Mouse (Mus musculus): ENCODE measurements around the gene Ctla4. TPM values are rescaled to one million over a fixed set of nuclear protein-coding genes. Genes with fewer than 3 reads are reported as not detected.

The Ctla4 gene
- polyA plus RNA-seq, 1 experiment from 2014 or later, result not detected

GRCm38 (mm10) chr1:60935968-60936581 lies 49.3 kb downstream of the Ctla4 start:
- Histone ChIP-seq H3K27me3 (ENCODE audit: control insufficient read depth, insufficient read depth, low read depth, low read length) (no peaks in the 10 kb centered on the region), H3K9me3 (replicated peaks; ENCODE audit: control insufficient read depth, low read length, poor library complexity, severe bottlenecking) (no peaks in the 10 kb centered on the region), H3K4me3 (ENCODE audit: low read depth, low read length) (no peak overlapping the region), H3K9ac (ENCODE audit: low read depth, low read length) (no peak overlapping the region; the same call in 1 of the 2 replicates), H3K4me1 (ENCODE audit: control insufficient read depth, insufficient read depth, low read length) (0 out of 2 replicates have a peak, but pooled peaks cover 4% of the 10 kb centered on the region), H3K36me3 (ENCODE audit: control insufficient read depth, insufficient read depth, low read length) (no peaks in the 10 kb centered on the region), H3K27ac (ENCODE audit: low read length) (peak overlapping the region; percentile 62), H3K4me2 (ENCODE audit: low read length) (peak overlapping the region; percentile 37)
- 37% methylated on average over 8 of the region's 8 CpGs for WGBS
- peak; percentile 92 for ATAC-seq

GRCm38 (mm10) chr1:60936963-60937711 lies 50.3 kb downstream of the Ctla4 start:
- Histone ChIP-seq H3K4me1 (ENCODE audit: control insufficient read depth, insufficient read depth, low read length) (0 out of 2 replicates have a peak, but pooled peaks cover 4% of the 10 kb centered on the region), H3K36me3 (ENCODE audit: control insufficient read depth, insufficient read depth, low read length) (no peaks in the 10 kb centered on the region), H3K27ac (ENCODE audit: low read length) (no peak overlapping the region), H3K9ac (ENCODE audit: low read depth, low read length) (no peak overlapping the region), H3K9me3 (replicated peaks; ENCODE audit: control insufficient read depth, low read length, poor library complexity, severe bottlenecking) (no peaks in the 10 kb centered on the region), H3K27me3 (ENCODE audit: control insufficient read depth, insufficient read depth, low read depth, low read length) (no peaks in the 10 kb centered on the region), H3K4me2 (ENCODE audit: low read length) (no peak overlapping the region), H3K4me3 (ENCODE audit: low read depth, low read length) (no peak overlapping the region)
- WGBS, result 80% methylated on average over 6 of the region's 6 CpGs
- no peak for ATAC-seq

DNA sequence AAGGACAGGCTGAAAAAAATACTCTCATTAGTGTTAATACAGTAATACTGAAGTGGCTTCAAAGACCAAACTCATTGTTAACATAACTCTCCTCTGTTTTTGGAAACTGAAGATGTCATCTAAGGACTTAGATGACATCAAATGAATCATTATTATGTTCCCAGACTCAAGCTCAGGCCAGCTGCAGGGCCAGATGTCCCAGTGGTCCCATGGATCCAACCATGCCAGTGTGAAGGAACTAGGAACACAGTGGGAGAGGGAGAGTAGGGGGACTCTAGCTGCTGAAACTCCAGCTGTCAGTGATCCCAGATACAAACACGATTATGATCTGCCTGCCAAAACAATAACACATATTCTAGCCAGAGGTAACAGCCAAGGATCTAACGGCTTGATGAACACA lies 51.5 kb downstream of the Ctla4 start:
- Histone ChIP-seq H3K4me2 (ENCODE audit: low read length) (no peak overlapping the region), H3K36me3 (ENCODE audit: control insufficient read depth, insufficient read depth, low read length) (no peaks in the 10 kb centered on the region), H3K4me3 (ENCODE audit: low read depth, low read length) (no peak overlapping the region), H3K4me1 (ENCODE audit: control insufficient read depth, insufficient read depth, low read length) (0 out of 2 replicates have a peak, but pooled peaks cover 4% of the 10 kb centered on the region), H3K27me3 (ENCODE audit: control insufficient read depth, insufficient read depth, low read depth, low read length) (no peaks in the 10 kb centered on the region), H3K9ac (ENCODE audit: low read depth, low read length) (no peak overlapping the region), H3K27ac (ENCODE audit: low read length) (no peak overlapping the region), H3K9me3 (replicated peaks; ENCODE audit: control insufficient read depth, low read length, poor library complexity, severe bottlenecking) (no peaks in the 10 kb centered on the region)
- ATAC-seq, result no peak
- WGBS, result 92% methylated on average over 2 of the region's 2 CpGs

DNA sequence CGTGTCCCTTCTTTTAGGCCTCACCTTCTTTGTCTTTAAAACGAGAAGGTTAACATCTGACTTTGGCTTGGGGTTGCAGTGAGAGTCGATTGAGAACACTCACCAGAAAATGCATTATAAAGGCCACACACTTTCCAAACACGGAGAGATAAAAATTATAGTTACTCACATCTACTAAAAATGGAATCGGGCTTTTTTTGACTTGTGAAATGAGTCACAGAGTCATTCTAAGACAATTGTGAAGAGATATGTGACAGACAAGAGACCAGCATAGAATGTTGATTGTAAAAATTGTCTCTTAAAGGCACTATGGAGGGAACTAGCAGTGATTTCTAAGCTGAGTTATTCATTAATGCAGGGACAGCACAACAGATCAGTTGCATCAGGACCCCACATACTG lies 52.2 kb downstream of the Ctla4 start:
- 0 out of 2 replicates have a peak, but pooled peaks cover 4% of the 10 kb centered on the region for H3K4me1 ChIP-seq (ENCODE audit: control insufficient read depth, insufficient read depth, low read length)
- no peaks in the 10 kb centered on the region for H3K36me3 ChIP-seq (ENCODE audit: control insufficient read depth, insufficient read depth, low read length)
- H3K27ac ChIP-seq (ENCODE audit: low read length), result no peak overlapping the region
- no peaks in the 10 kb centered on the region for H3K9me3 ChIP-seq (replicated peaks; ENCODE audit: control insufficient read depth, low read length, poor library complexity, severe bottlenecking)
- H3K9ac ChIP-seq (ENCODE audit: low read depth, low read length), result no peak overlapping the region
- H3K27me3 ChIP-seq (ENCODE audit: control insufficient read depth, insufficient read depth, low read depth, low read length), result no peaks in the 10 kb centered on the region
- H3K4me3 ChIP-seq (ENCODE audit: low read depth, low read length), result no peak overlapping the region
- WGBS, result 88% methylated on average over 5 of the region's 5 CpGs
- no peak for ATAC-seq
- H3K4me2 ChIP-seq (ENCODE audit: low read length), result no peak overlapping the region

- no peaks in the 10 kb centered on the region for H3K9me3 ChIP-seq (replicated peaks; ENCODE audit: control insufficient read depth, low read length, poor library complexity, severe bottlenecking)
- H3K36me3 ChIP-seq (ENCODE audit: control insufficient read depth, insufficient read depth, low read length), result no peaks in the 10 kb centered on the region
- 80% methylated on average over 3 of the region's 3 CpGs for WGBS
- no peaks in the 10 kb centered on the region for H3K27me3 ChIP-seq (ENCODE audit: control insufficient read depth, insufficient read depth, low read depth, low read length)
- H3K27ac ChIP-seq (ENCODE audit: low read length), result no peak overlapping the region
- no peak overlapping the region for H3K9ac ChIP-seq (ENCODE audit: low read depth, low read length)
- 0 out of 2 replicates have a peak, but pooled peaks cover 4% of the 10 kb centered on the region for H3K4me1 ChIP-seq (ENCODE audit: control insufficient read depth, insufficient read depth, low read length)
- no peak for ATAC-seq
- H3K4me2 ChIP-seq (ENCODE audit: low read length), result no peak overlapping the region
- no peak overlapping the region for H3K4me3 ChIP-seq (ENCODE audit: low read depth, low read length)
Observed at GRCm38 (mm10) chr1:60940023-60940422, 53.2 kb downstream of the Ctla4 start.

DNA sequence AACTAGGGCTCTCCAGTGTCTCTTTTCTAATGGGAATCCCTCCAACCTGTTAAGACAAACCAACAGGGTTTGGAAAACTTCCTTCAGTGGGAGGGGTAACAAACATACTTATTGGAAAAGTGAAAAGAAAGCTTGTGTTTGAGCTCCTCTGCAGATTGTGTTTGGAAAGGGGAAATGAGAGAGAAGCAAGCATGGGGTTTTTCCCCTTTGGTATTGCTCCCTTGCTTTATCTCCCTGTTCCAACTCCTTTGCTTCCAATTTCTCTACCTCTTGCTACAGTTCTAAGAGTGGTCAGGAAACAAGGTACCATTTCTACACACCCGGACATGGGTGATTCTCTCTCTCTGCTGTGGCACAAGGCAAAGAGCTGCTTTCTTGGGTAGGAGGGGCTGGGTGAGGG lies 53.8 kb downstream of the Ctla4 start:
- 0 out of 2 replicates have a peak, but pooled peaks cover 4% of the 10 kb centered on the region for H3K4me1 ChIP-seq (ENCODE audit: control insufficient read depth, insufficient read depth, low read length)
- no peak overlapping the region for H3K4me3 ChIP-seq (ENCODE audit: low read depth, low read length)
- no peaks in the 10 kb centered on the region for H3K9me3 ChIP-seq (replicated peaks; ENCODE audit: control insufficient read depth, low read length, poor library complexity, severe bottlenecking)
- no peak for ATAC-seq
- no peak overlapping the region for H3K27ac ChIP-seq (ENCODE audit: low read length)
- H3K36me3 ChIP-seq (ENCODE audit: control insufficient read depth, insufficient read depth, low read length), result no peaks in the 10 kb centered on the region
- no peak overlapping the region for H3K9ac ChIP-seq (ENCODE audit: low read depth, low read length)
- WGBS, result 94% methylated on average over 1 of the region's 1 CpGs
- no peaks in the 10 kb centered on the region for H3K27me3 ChIP-seq (ENCODE audit: control insufficient read depth, insufficient read depth, low read depth, low read length)
- H3K4me2 ChIP-seq (ENCODE audit: low read length), result no peak overlapping the region

DNA sequence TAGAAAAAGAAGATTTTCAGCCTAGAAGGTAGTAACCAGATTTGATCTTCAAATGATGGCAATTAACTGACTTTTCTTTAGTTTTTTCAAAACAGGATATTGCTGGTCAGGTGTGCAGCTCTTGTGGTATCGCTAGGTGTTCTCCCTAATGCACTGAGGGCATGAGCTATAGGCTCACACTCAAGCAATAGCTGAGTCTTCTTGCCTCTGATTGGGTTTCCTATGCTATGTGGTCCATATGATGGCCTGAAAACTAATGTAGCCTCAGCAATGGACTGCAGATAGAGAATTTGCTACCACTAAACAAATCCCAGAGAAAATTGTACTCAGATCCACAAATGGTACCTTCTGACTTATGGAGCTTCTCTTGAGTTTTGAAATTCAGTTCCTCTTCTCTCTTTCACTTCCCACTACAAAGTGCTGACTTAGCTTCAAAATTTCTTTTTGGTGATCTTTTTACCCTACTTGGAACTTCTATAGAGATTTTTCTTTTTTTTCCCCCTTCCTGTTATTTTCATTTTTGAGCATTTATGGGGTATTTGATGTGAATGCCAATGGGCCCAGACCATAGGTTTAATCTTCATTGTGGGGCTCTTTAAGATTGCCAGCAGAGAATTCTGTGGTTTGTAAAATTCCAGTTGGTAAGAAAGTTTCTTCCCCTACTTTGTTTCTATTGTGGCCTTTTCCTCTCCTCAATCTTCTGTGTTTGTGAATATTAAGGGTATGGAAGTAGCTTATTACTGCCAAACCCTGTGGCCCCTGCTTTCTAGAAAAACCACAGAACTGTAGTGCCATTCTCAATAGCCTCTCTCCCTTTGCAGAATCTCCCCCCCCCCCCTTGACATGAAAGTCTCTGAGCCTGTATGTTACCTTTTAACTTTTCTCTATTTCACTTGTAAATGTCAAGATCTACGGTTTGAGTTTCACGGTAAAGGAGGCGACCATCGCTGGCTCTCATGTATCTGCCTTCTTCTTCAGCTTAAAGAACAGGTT lies 54.6 kb downstream of the Ctla4 start:
- no peaks in the 10 kb centered on the region for H3K27me3 ChIP-seq (ENCODE audit: control insufficient read depth, insufficient read depth, low read depth, low read length)
- H3K4me3 ChIP-seq (ENCODE audit: low read depth, low read length), result no peak overlapping the region
- 93% methylated on average over 5 of the region's 5 CpGs for WGBS
- H3K4me2 ChIP-seq (ENCODE audit: low read length), result no peak overlapping the region
- H3K27ac ChIP-seq (ENCODE audit: low read length), result no peak overlapping the region
- ATAC-seq, result no peak
- H3K4me1 ChIP-seq (ENCODE audit: control insufficient read depth, insufficient read depth, low read length), result no peaks in the 10 kb centered on the region
- H3K36me3 ChIP-seq (ENCODE audit: control insufficient read depth, insufficient read depth, low read length), result no peaks in the 10 kb centered on the region
- no peaks in the 10 kb centered on the region for H3K9me3 ChIP-seq (replicated peaks; ENCODE audit: control insufficient read depth, low read length, poor library complexity, severe bottlenecking)
- H3K9ac ChIP-seq (ENCODE audit: low read depth, low read length), result no peak overlapping the region

- Histone ChIP-seq H3K4me1 (ENCODE audit: control insufficient read depth, insufficient read depth, low read length) (no peaks in the 10 kb centered on the region), H3K4me3 (ENCODE audit: low read depth, low read length) (no peak overlapping the region), H3K9ac (ENCODE audit: low read depth, low read length) (no peak overlapping the region), H3K27ac (ENCODE audit: low read length) (no peak overlapping the region), H3K9me3 (replicated peaks; ENCODE audit: control insufficient read depth, low read length, poor library complexity, severe bottlenecking) (no peaks in the 10 kb centered on the region), H3K27me3 (ENCODE audit: control insufficient read depth, insufficient read depth, low read depth, low read length) (no peaks in the 10 kb centered on the region), H3K36me3 (ENCODE audit: control insufficient read depth, insufficient read depth, low read length) (no peaks in the 10 kb centered on the region), H3K4me2 (ENCODE audit: low read length) (no peak overlapping the region)
- 80% methylated on average over 2 of the region's 2 CpGs for WGBS
- no peak for ATAC-seq
Observed at GRCm38 (mm10) chr1:60942921-60943320, 56.1 kb downstream of the Ctla4 start.
